Mouse (Mus musculus): ENCODE measurements around the gene Luc7l3. TPM values are rescaled to one million over a fixed set of nuclear protein-coding genes. Genes with fewer than 3 reads are reported as not detected.
A peak's percentile ranks its signal among the peaks of the same experiment; 100 is the strongest.

The Luc7l3 gene
- polyA plus RNA-seq, 1 experiment from 2014 or later = 116 TPM

DNA sequence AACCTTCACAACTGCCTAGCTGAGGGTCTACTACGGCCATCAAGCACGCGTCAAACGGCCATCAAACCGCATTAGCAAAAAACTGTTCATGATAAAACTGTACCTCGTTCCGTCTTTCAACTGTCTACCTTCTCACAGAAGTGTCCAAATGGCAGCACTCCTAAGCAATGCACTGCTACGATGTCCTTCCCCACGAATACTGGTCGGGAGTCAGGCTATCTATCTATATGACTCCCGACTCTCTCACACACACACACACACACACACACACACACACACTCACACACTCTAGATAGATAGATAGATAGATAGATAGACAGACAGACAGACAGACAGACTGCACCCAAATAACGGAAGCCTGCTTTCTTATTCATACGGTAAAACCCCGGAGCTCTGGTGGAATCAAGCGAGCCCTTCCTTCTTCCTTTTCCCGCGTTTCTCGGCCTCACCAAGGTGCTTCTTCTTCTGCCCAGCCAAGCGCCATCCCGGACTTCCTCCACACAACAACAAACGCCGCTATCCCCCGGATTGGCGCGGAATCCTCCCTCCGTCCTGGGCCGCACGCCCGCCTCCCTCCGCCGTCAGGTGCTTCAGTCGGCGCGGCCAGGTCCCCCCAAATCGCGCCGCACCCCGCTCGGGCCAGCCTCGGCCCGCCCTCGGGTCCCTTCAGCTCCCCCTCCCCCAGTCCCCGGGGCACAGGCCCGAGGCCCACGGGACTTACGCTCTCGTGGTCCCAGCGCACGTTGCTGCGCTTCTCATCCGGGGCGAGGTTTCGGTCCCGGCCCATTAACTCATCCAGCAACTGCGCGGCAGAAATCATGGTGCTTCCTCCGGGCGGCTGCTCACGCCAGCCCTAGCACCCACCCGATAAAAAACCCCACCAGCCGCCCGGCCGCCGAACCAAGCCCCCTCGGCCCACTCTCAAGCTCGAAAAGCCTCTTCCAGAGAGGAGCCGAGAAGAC lies 538 bp downstream of the Luc7l3 start:
- ATAC-seq (ENCODE audit: insufficient read depth, low FRiP score, low TSS enrichment) (peak; percentile 68), DNase-seq (ENCODE audit: low spot score) (no peak)
- under 1% methylated on average over 64 of the region's 67 CpGs for WGBS
- Histone ChIP-seq H3K27ac (ENCODE audit: low read depth, low read length) (peak overlapping the region; percentile 88), H3K36me3 (ENCODE audit: control insufficient read depth, insufficient read depth, low read length) (peaks cover 2% of the 10 kb centered on the region; the same call in 1 of the 2 replicates), H3K9me3 (ENCODE audit: control insufficient read depth, low read length) (no peaks in the 10 kb centered on the region), H3K4me2 (ENCODE audit: low read depth) (peak overlapping the region; percentile 88), H3K27me3 (ENCODE audit: control insufficient read depth, insufficient read depth, low read length) (no peaks in the 10 kb centered on the region), H3K9ac (ENCODE audit: low read length) (peak overlapping the region; percentile 80), H3K4me3 (ENCODE audit: low read depth, low read length) (peak overlapping the region; percentile 94), H3K4me1 (ENCODE audit: control insufficient read depth, insufficient read depth, low read length) (peaks cover 3% of the 10 kb centered on the region; the same call in 1 of the 2 replicates)

DNA sequence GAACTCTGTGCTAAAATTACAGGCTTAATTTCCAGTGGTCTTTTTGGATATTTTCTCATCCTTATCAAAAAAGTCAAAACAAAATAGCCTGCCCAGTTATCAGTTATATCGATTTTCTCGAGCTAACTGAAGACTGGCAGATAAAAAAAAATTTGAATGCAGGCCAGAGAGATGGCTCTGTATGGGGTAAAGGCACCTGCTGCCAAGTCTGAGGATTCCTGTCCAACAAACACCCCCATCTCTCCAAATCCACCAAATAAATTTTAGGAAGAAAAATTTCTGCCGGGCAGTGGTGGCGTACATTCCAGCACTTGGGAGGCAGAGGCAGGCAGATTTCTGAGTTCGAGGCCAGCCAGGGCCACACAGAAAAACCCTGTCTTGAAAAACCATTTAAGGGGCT lies 3.7 kb downstream of the Luc7l3 start:
- no peak for DNase-seq (ENCODE audit: low spot score)

GRCm38 (mm10) chr11:94317515-94317914 lies 4.3 kb downstream of the Luc7l3 start:
- no peak overlapping the region for H3K4me2 ChIP-seq (ENCODE audit: low read depth)
- no peaks in the 10 kb centered on the region for H3K9me3 ChIP-seq (ENCODE audit: control insufficient read depth, low read length)
- H3K36me3 ChIP-seq (ENCODE audit: control insufficient read depth, insufficient read depth, low read length) = peaks cover 2% of the 10 kb centered on the region; the same call in 1 of the 2 replicates
- no peaks in the 10 kb centered on the region for H3K27me3 ChIP-seq (ENCODE audit: control insufficient read depth, insufficient read depth, low read length)
- ATAC-seq (ENCODE audit: insufficient read depth, low FRiP score, low TSS enrichment) = no peak
- WGBS = 70% methylated on average over 4 of the region's 4 CpGs
- no peak overlapping the region for H3K4me3 ChIP-seq (ENCODE audit: low read depth, low read length)
- no peak for DNase-seq (ENCODE audit: low spot score)
- H3K9ac ChIP-seq (ENCODE audit: low read length) = no peak overlapping the region
- peaks cover 3% of the 10 kb centered on the region; the same call in 1 of the 2 replicates for H3K4me1 ChIP-seq (ENCODE audit: control insufficient read depth, insufficient read depth, low read length)
- no peak overlapping the region for H3K27ac ChIP-seq (ENCODE audit: low read depth, low read length)

More for the DNA sequence above, 3.7 kb downstream of the Luc7l3 start:
- peaks cover 3% of the 10 kb centered on the region; the same call in 1 of the 2 replicates for H3K4me1 ChIP-seq (ENCODE audit: control insufficient read depth, insufficient read depth, low read length)
- ATAC-seq (ENCODE audit: insufficient read depth, low FRiP score, low TSS enrichment) = no peak
- no peak overlapping the region for H3K27ac ChIP-seq (ENCODE audit: low read depth, low read length)
- H3K27me3 ChIP-seq (ENCODE audit: control insufficient read depth, insufficient read depth, low read length) = no peaks in the 10 kb centered on the region
- no peak overlapping the region for H3K4me3 ChIP-seq (ENCODE audit: low read depth, low read length)
- H3K36me3 ChIP-seq (ENCODE audit: control insufficient read depth, insufficient read depth, low read length) = peaks cover 2% of the 10 kb centered on the region; the same call in 1 of the 2 replicates
- H3K9me3 ChIP-seq (ENCODE audit: control insufficient read depth, low read length) = no peaks in the 10 kb centered on the region
- H3K9ac ChIP-seq (ENCODE audit: low read length) = no peak overlapping the region
- H3K4me2 ChIP-seq (ENCODE audit: low read depth) = no peak overlapping the region
- 93% methylated on average over 5 of the region's 5 CpGs for WGBS

- peaks cover 3% of the 10 kb centered on the region; the same call in 1 of the 2 replicates for H3K4me1 ChIP-seq (ENCODE audit: control insufficient read depth, insufficient read depth, low read length)
- ATAC-seq (ENCODE audit: insufficient read depth, low FRiP score, low TSS enrichment) = no peak
Observed at GRCm38 (mm10) chr11:94317014-94317413, 4.8 kb downstream of the Luc7l3 start.

GRCm38 (mm10) chr11:94316528-94316927 lies 5.3 kb downstream of the Luc7l3 start:
- no peak overlapping the region for H3K4me2 ChIP-seq (ENCODE audit: low read depth)
- H3K9ac ChIP-seq (ENCODE audit: low read length) = no peak overlapping the region
- DNase-seq (ENCODE audit: low spot score) (no peak), ATAC-seq (ENCODE audit: insufficient read depth, low FRiP score, low TSS enrichment) (no peak)
- 78% methylated on average over 2 of the region's 2 CpGs for WGBS
- H3K4me1 ChIP-seq (ENCODE audit: control insufficient read depth, insufficient read depth, low read length) = peaks cover 3% of the 10 kb centered on the region; the same call in 1 of the 2 replicates
- no peak overlapping the region for H3K27ac ChIP-seq (ENCODE audit: low read depth, low read length)
- H3K36me3 ChIP-seq (ENCODE audit: control insufficient read depth, insufficient read depth, low read length) = peaks cover 2% of the 10 kb centered on the region; the same call in 1 of the 2 replicates
- no peaks in the 10 kb centered on the region for H3K9me3 ChIP-seq (ENCODE audit: control insufficient read depth, low read length)
- H3K27me3 ChIP-seq (ENCODE audit: control insufficient read depth, insufficient read depth, low read length) = no peaks in the 10 kb centered on the region
- no peak overlapping the region for H3K4me3 ChIP-seq (ENCODE audit: low read depth, low read length)

More at GRCm38 (mm10) chr11:94317014-94317413, 4.8 kb downstream of the Luc7l3 start:
- Histone ChIP-seq H3K36me3 (ENCODE audit: control insufficient read depth, insufficient read depth, low read length) (peaks cover 2% of the 10 kb centered on the region; the same call in 1 of the 2 replicates), H3K9me3 (ENCODE audit: control insufficient read depth, low read length) (no peaks in the 10 kb centered on the region), H3K9ac (ENCODE audit: low read length) (no peak overlapping the region), H3K27me3 (ENCODE audit: control insufficient read depth, insufficient read depth, low read length) (no peaks in the 10 kb centered on the region), H3K4me2 (ENCODE audit: low read depth) (no peak overlapping the region), H3K4me3 (ENCODE audit: low read depth, low read length) (no peak overlapping the region), H3K27ac (ENCODE audit: low read depth, low read length) (no peak overlapping the region)
- DNase-seq (ENCODE audit: low spot score) = no peak
- WGBS = 91% methylated on average over 1 of the region's 1 CpGs

- H3K27me3 ChIP-seq (ENCODE audit: control insufficient read depth, insufficient read depth, low read length) = no peaks in the 10 kb centered on the region
- WGBS = 81% methylated on average over 1 of the region's 1 CpGs
- H3K4me2 ChIP-seq (ENCODE audit: low read depth) = no peak overlapping the region
- no peak for ATAC-seq (ENCODE audit: insufficient read depth, low FRiP score, low TSS enrichment)
- no peak overlapping the region for H3K9ac ChIP-seq (ENCODE audit: low read length)
- no peak overlapping the region for H3K4me3 ChIP-seq (ENCODE audit: low read depth, low read length)
- no peak for DNase-seq (ENCODE audit: low spot score)
- H3K27ac ChIP-seq (ENCODE audit: low read depth, low read length) = no peak overlapping the region
- no peaks in the 10 kb centered on the region for H3K9me3 ChIP-seq (ENCODE audit: control insufficient read depth, low read length)
- H3K36me3 ChIP-seq (ENCODE audit: control insufficient read depth, insufficient read depth, low read length) = peaks cover 2% of the 10 kb centered on the region; the same call in 1 of the 2 replicates
- peaks cover 3% of the 10 kb centered on the region; the same call in 1 of the 2 replicates for H3K4me1 ChIP-seq (ENCODE audit: control insufficient read depth, insufficient read depth, low read length)
Observed at GRCm38 (mm10) chr11:94315308-94315707, 6.5 kb downstream of the Luc7l3 start.

DNA sequence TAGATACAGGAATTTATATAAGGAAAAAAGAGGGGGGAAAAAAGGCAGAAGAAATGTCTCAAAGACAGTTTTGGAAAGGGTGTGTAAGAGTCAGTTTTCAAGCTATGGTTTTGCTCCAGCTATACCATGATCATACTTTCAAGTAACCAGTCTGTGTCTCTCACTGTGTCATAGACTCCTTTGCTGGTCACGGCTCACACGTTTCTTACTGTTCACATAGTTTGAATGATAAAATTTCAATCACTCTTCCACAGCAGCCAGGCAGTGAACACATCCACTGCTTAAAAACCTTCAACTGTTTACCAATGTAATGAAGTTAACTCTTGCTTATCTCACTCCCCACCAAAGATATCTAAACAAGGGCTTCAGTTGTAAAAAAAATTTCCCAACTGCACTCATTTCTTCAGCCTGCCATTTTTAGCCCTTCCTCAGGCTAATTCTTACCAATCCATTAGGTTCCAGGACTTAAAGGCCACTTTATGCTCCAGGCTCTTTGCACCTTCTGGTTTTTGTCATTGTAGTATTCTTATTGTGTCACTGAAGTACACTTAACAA lies 7.6 kb downstream of the Luc7l3 start:
- no peak overlapping the region for H3K4me2 ChIP-seq (ENCODE audit: low read depth)
- no peaks in the 10 kb centered on the region for H3K36me3 ChIP-seq (ENCODE audit: control insufficient read depth, insufficient read depth, low read length)
- WGBS = 90% methylated on average over 2 of the region's 2 CpGs
- no peak overlapping the region for H3K4me3 ChIP-seq (ENCODE audit: low read depth, low read length)
- no peaks in the 10 kb centered on the region; the same call in 1 of the 2 replicates for H3K4me1 ChIP-seq (ENCODE audit: control insufficient read depth, insufficient read depth, low read length)
- DNase-seq (ENCODE audit: low spot score) = no peak
- no peaks in the 10 kb centered on the region for H3K9me3 ChIP-seq (ENCODE audit: control insufficient read depth, low read length)
- no peak overlapping the region for H3K27ac ChIP-seq (ENCODE audit: low read depth, low read length)
- H3K27me3 ChIP-seq (ENCODE audit: control insufficient read depth, insufficient read depth, low read length) = no peaks in the 10 kb centered on the region
- no peak overlapping the region for H3K9ac ChIP-seq (ENCODE audit: low read length)
- no peak for ATAC-seq (ENCODE audit: insufficient read depth, low FRiP score, low TSS enrichment)

DNA sequence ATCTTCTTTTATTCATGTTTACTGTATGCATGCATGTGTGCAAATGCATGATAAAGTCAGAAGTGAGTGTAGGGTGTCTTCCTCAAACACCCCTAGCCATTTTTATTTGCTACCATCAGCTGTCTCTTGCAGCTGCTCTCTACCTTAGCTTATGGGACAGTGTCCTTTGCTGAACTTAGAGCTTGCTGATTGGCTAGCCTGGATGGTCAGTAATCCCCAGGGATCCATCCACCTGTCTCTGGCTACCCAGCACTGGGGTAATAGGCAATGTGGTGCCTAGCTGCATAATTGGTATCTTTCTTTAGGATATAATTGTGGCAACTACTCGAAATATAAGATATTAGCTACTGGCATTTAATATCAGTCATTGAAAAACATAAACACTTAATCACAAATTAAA lies 9.1 kb downstream of the Luc7l3 start:
- H3K36me3 ChIP-seq (ENCODE audit: control insufficient read depth, insufficient read depth, low read length) = no peaks in the 10 kb centered on the region
- no peak overlapping the region for H3K27ac ChIP-seq (ENCODE audit: low read depth, low read length)
- H3K4me3 ChIP-seq (ENCODE audit: low read depth, low read length) = no peak overlapping the region
- H3K4me1 ChIP-seq (ENCODE audit: control insufficient read depth, insufficient read depth, low read length) = no peaks in the 10 kb centered on the region; the same call in 1 of the 2 replicates
- no peak overlapping the region for H3K9ac ChIP-seq (ENCODE audit: low read length)
- no peak for ATAC-seq (ENCODE audit: insufficient read depth, low FRiP score, low TSS enrichment)
- WGBS = 82% methylated on average over 1 of the region's 1 CpGs
- H3K9me3 ChIP-seq (ENCODE audit: control insufficient read depth, low read length) = no peaks in the 10 kb centered on the region
- no peaks in the 10 kb centered on the region for H3K27me3 ChIP-seq (ENCODE audit: control insufficient read depth, insufficient read depth, low read length)
- DNase-seq (ENCODE audit: low spot score) = no peak
- H3K4me2 ChIP-seq (ENCODE audit: low read depth) = no peak overlapping the region

Data from neural tube, embryonic 11.5 days (tissue).